Mouse (Mus musculus) cerebellum, postnatal 36 days (tissue): ENCODE measurements around the gene Wnt1.

Source experiments
- DNase-seq, 2 experiments: peaks; one replicate each; pipeline ENCODE4 v3.0.0; 2021 to 2022; ENCODE audit warnings: mixed read lengths in 2 of 2

The Wnt1 gene

GRCm38 (mm10) chr15:98778191-98778770 is 11.4 kb upstream of the Wnt1 start:
- no peak for DNase-seq

- no peak for DNase-seq
These were observed 10.9 kb upstream of the Wnt1 start for GRCm38 (mm10) chr15:98778806-98779205.

- DNase-seq, result no peak
These were observed 9.6 kb upstream of the Wnt1 start for GRCm38 (mm10) chr15:98780075-98780474.

GRCm38 (mm10) chr15:98780573-98780972 is 9.1 kb upstream of the Wnt1 start:
- DNase-seq, result no peak

GRCm38 (mm10) chr15:98781166-98781565 is 8.5 kb upstream of the Wnt1 start:
- DNase-seq, result no peak

GRCm38 (mm10) chr15:98785744-98786143 is 3.9 kb upstream of the Wnt1 start:
- no peak for DNase-seq

- no peak for DNase-seq
These were observed 1.7 kb upstream of the Wnt1 start for GRCm38 (mm10) chr15:98787930-98788329.

- no peak for DNase-seq
These were observed 541 bp upstream of the Wnt1 start for GRCm38 (mm10) chr15:98788972-98789660.

GRCm38 (mm10) chr15:98790761-98791160 is 1.1 kb downstream of the Wnt1 start:
- DNase-seq, result no peak

GRCm38 (mm10) chr15:98791221-98791620 is 1.6 kb downstream of the Wnt1 start:
- no peak for DNase-seq

GRCm38 (mm10) chr15:98791771-98792170 is 2.1 kb downstream of the Wnt1 start:
- DNase-seq, result no peak

GRCm38 (mm10) chr15:98792233-98793020 is 2.8 kb downstream of the Wnt1 start:
- no peak for DNase-seq

- no peak for DNase-seq
These were observed 3.6 kb downstream of the Wnt1 start for GRCm38 (mm10) chr15:98793141-98793698.

GRCm38 (mm10) chr15:98796803-98797595 is 7.3 kb downstream of the Wnt1 start:
- no peak for DNase-seq

- no peak for DNase-seq
These were observed 8.3 kb downstream of the Wnt1 start for GRCm38 (mm10) chr15:98797835-98798492.

GRCm38 (mm10) chr15:98798903-98799302 is 9.2 kb downstream of the Wnt1 start:
- no peak for DNase-seq

GRCm38 (mm10) chr15:98799396-98799795 is 9.7 kb downstream of the Wnt1 start:
- peak; percentile 84 to 87 for DNase-seq

GRCm38 (mm10) chr15:98802926-98803325 is 13.3 kb downstream of the Wnt1 start:
- no peak for DNase-seq

- peak; percentile 90 to 92 for DNase-seq
These were observed 14.4 kb downstream of the Wnt1 start for GRCm38 (mm10) chr15:98804054-98804453.

GRCm38 (mm10) chr15:98805324-98806040 is 15.8 kb downstream of the Wnt1 start:
- peak; percentile 64 to 73 for DNase-seq

GRCm38 (mm10) chr15:98806071-98806808 is 16.6 kb downstream of the Wnt1 start:
- DNase-seq, result no peak
